Mouse (Mus musculus): ENCODE results near the gene Duoxa2.

DNA sequence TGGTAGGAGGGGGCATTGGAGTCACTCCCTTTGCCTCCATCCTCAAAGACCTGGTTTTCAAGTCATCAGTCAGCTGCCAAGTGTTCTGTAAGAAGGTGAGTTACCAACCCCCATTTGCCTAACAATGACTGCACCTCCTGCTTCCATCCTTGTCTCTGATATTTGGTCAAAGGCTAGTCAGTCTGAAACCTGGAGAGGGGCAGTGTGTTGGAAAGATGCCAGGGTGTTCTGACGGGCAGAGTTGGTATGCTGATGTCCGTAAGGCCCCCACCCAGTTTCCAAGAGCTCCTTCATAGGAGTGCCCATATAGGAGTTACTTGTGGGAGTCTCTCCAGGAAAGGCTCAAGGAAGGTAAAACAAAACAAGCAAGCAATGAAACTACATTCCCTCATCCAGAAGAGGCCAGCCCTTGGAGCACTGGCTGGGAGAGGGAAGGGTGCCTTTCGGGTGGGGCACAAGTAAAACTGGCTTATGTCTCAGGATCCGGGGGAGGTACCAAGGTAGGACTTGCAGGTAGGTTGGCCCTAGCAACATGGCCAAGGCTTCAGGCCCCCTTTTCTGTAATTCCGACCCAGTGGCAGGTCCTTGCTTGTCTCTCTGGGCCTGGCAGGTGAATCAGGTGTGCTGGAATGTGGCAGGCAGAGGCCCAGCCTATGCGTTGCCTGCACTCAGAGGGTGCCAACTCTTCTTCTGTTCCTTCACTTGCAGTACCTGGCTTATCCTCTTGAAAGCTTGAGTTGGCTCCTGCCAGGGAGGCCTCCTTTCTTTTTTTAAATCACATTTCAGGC lies 46.6 kb downstream of the Duoxa2 start:
- TF ChIP-seq CTCF (conservative IDR thresholded peaks at IDR 0.05; ENCODE audit: low read length), result no peak
- no peak for TF ChIP-seq POU5F1 (IDR thresholded peaks at IDR 0.05; ENCODE audit: borderline replicate concordance, low read length)
- TF ChIP-seq NANOG (IDR thresholded peaks at IDR 0.05; ENCODE audit: borderline replicate concordance, low read length), result no peak
